Mouse (Mus musculus) lung, embryonic 15.5 days (tissue): Measurements from ENCODE around the gene Ppp1r16b. TPM values are rescaled to one million over a fixed set of nuclear protein-coding genes. Genes with fewer than 3 reads are reported as not detected.

Experiments
- ATAC-seq: fragments of 200-750 bp; cut with Nextera tagmentation; 2 replicates; pipeline ENCODE4 v1.8.0; 2017; ENCODE audit warnings: moderate number of reproducible peaks, borderline replicate concordance; ENCODE audit not compliant: low FRiP score, low TSS enrichment; ENCODE audit errors: extremely low read depth
- H3K27ac ChIP-seq: fragments of 300-500 bp; sonication (generic); 2 replicates; pipeline ENCODE4 v1.5.1; 2015; ENCODE audit warnings: moderate library complexity, mild to moderate bottlenecking, inconsistent platforms
- H3K27me3 ChIP-seq: fragments of 300-500 bp; sonication (generic); 2 replicates; pipeline ENCODE4 v1.6.1; 2015; ENCODE audit warnings: inconsistent platforms
- H3K36me3 ChIP-seq: fragments of 300-500 bp; sonication (generic); 2 replicates; pipeline ENCODE4 v1.6.1; 2015; ENCODE audit warnings: inconsistent platforms
- H3K4me1 ChIP-seq: fragments of 300-500 bp; sonication (generic); 2 replicates; pipeline ENCODE4 v1.6.1; 2015; ENCODE audit warnings: inconsistent platforms
- H3K4me2 ChIP-seq: fragments of 300-500 bp; sonication (generic); 2 replicates; pipeline ENCODE4 v1.6.1; 2015; ENCODE audit warnings: inconsistent platforms, mild to moderate bottlenecking, moderate library complexity
- H3K4me3 ChIP-seq: fragments of 300-500 bp; sonication (generic); 2 replicates; pipeline ENCODE4 v1.5.1; 2015; ENCODE audit warnings: mild to moderate bottlenecking, inconsistent platforms
- H3K9ac ChIP-seq: fragments of 300-500 bp; sonication (generic); 2 replicates; pipeline ENCODE4 v1.6.1; 2015; ENCODE audit warnings: inconsistent platforms
- H3K9me3 ChIP-seq: fragments of 300-500 bp; sonication (generic); 2 replicates; pipeline ENCODE4 v1.6.1; 2016; ENCODE audit warnings: inconsistent platforms
- WGBS: fragments of 180-500 bp; shearing (Covaris S2); methylation state at CpG from one replicate; pipeline ENCODE4 v1.1.7; 2015; 5-methylcytosine and 5-hydroxymethylcytosine counted together
- polyA plus RNA-seq: library from polyadenylated mRNA; unstranded; fragments of >200 nt; fragmentation: Nextera tagmentation; extraction: Ambion mirVana; gene quantifications from 2 replicates; pipeline ENCODE4 v1.2.1, GENCODE M21; 2015

Ppp1r16b gene
- polyA plus RNA-seq, 1 experiment from 2014 or later: 20.2 TPM

GRCm38 (mm10) chr2:158669199-158670195 lies 4.3 kb downstream of the Ppp1r16b start:
- peaks cover 37% of the 10 kb centered on the region for H3K4me1 ChIP-seq
- no peak for ATAC-seq
- no peaks in the 10 kb centered on the region for H3K36me3 ChIP-seq
- no peak overlapping the region for H3K27ac ChIP-seq
- 44% methylated on average over 13 of the region's 13 CpGs for WGBS
- peaks cover 55% of the 10 kb centered on the region for H3K27me3 ChIP-seq
- no peaks in the 10 kb centered on the region for H3K9me3 ChIP-seq
- peak overlapping the region; percentile 50 for H3K4me3 ChIP-seq
- H3K4me2 ChIP-seq: peak overlapping the region; percentile 90
- no peak overlapping the region for H3K9ac ChIP-seq

GRCm38 (mm10) chr2:158670571-158670970 lies 5.4 kb downstream of the Ppp1r16b start:
- Histone ChIP-seq H3K4me1 (peaks cover 37% of the 10 kb centered on the region), H3K27me3 (peaks cover 50% of the 10 kb centered on the region), H3K36me3 (no peaks in the 10 kb centered on the region), H3K9me3 (no peaks in the 10 kb centered on the region), H3K4me2 (peak overlapping the region; percentile 4; the same call in 1 of the 2 replicates), H3K9ac (no peak overlapping the region), H3K27ac (no peak overlapping the region), H3K4me3 (no peak overlapping the region)
- no peak for ATAC-seq
- 59% methylated on average over 10 of the region's 10 CpGs for WGBS

GRCm38 (mm10) chr2:158672829-158673228 lies 7.6 kb downstream of the Ppp1r16b start:
- Histone ChIP-seq H3K9ac (no peak overlapping the region), H3K27me3 (peaks cover 29% of the 10 kb centered on the region), H3K4me1 (peaks cover 26% of the 10 kb centered on the region), H3K4me2 (no peak overlapping the region), H3K27ac (peak overlapping the region; percentile 63), H3K9me3 (no peaks in the 10 kb centered on the region), H3K36me3 (no peaks in the 10 kb centered on the region), H3K4me3 (no peak overlapping the region)
- ATAC-seq: 0 out of 2 replicates have a peak, but pooled peaks have one; percentile 39
- WGBS: 9% methylated on average over 6 of the region's 6 CpGs

- H3K4me2 ChIP-seq: peak overlapping the region; percentile 21; the same call in 1 of the 2 replicates
- 44% methylated on average over 4 of the region's 4 CpGs for WGBS
- no peaks in the 10 kb centered on the region for H3K36me3 ChIP-seq
- H3K27ac ChIP-seq: peak overlapping the region; percentile 63
- no peak overlapping the region for H3K4me3 ChIP-seq
- ATAC-seq: no peak
- no peak overlapping the region for H3K9ac ChIP-seq
- H3K9me3 ChIP-seq: no peaks in the 10 kb centered on the region
- H3K27me3 ChIP-seq: peaks cover 22% of the 10 kb centered on the region
- H3K4me1 ChIP-seq: peaks cover 20% of the 10 kb centered on the region
Observed at GRCm38 (mm10) chr2:158673493-158673892, 8.3 kb downstream of the Ppp1r16b start.

- no peaks in the 10 kb centered on the region for H3K9me3 ChIP-seq
- H3K4me3 ChIP-seq: no peak overlapping the region
- no peak for ATAC-seq
- 61% methylated on average over 6 of the region's 6 CpGs for WGBS
- H3K4me1 ChIP-seq: peaks cover 19% of the 10 kb centered on the region
- H3K27me3 ChIP-seq: peaks cover 15% of the 10 kb centered on the region
- no peak overlapping the region for H3K4me2 ChIP-seq
- no peaks in the 10 kb centered on the region for H3K36me3 ChIP-seq
- no peak overlapping the region for H3K9ac ChIP-seq
- H3K27ac ChIP-seq: no peak overlapping the region
Observed at GRCm38 (mm10) chr2:158674131-158674530, 8.9 kb downstream of the Ppp1r16b start.

- H3K9ac ChIP-seq: no peak overlapping the region
- H3K4me3 ChIP-seq: no peak overlapping the region
- H3K4me1 ChIP-seq: peaks cover 19% of the 10 kb centered on the region
- no peaks in the 10 kb centered on the region for H3K36me3 ChIP-seq
- H3K27ac ChIP-seq: no peak overlapping the region
- H3K9me3 ChIP-seq: no peaks in the 10 kb centered on the region
- no peak for ATAC-seq
- WGBS: 72% methylated on average over 7 of the region's 7 CpGs
- H3K4me2 ChIP-seq: no peak overlapping the region
- peaks cover 9% of the 10 kb centered on the region for H3K27me3 ChIP-seq
Observed at GRCm38 (mm10) chr2:158674759-158675158, 9.6 kb downstream of the Ppp1r16b start.

- Histone ChIP-seq H3K9me3 (no peaks in the 10 kb centered on the region), H3K27ac (no peak overlapping the region), H3K27me3 (peaks cover 5% of the 10 kb centered on the region; the same call in 1 of the 2 replicates), H3K9ac (no peak overlapping the region), H3K4me3 (no peak overlapping the region), H3K4me1 (peaks cover 22% of the 10 kb centered on the region), H3K36me3 (no peaks in the 10 kb centered on the region), H3K4me2 (no peak overlapping the region)
- 65% methylated on average over 6 of the region's 6 CpGs for WGBS
- no peak for ATAC-seq
Observed at GRCm38 (mm10) chr2:158675161-158675560, 10.0 kb downstream of the Ppp1r16b start.

GRCm38 (mm10) chr2:158675907-158676533 lies 10.8 kb downstream of the Ppp1r16b start:
- Histone ChIP-seq H3K27ac (no peak overlapping the region), H3K4me3 (no peak overlapping the region), H3K4me2 (no peak overlapping the region), H3K9ac (no peak overlapping the region), H3K36me3 (no peaks in the 10 kb centered on the region), H3K27me3 (no peaks in the 10 kb centered on the region), H3K9me3 (no peaks in the 10 kb centered on the region), H3K4me1 (peaks cover 26% of the 10 kb centered on the region)
- WGBS: 79% methylated on average over 12 of the region's 12 CpGs
- ATAC-seq: no peak

GRCm38 (mm10) chr2:158677946-158678345 lies 12.7 kb downstream of the Ppp1r16b start:
- H3K36me3 ChIP-seq: no peaks in the 10 kb centered on the region
- H3K27me3 ChIP-seq: no peaks in the 10 kb centered on the region
- no peaks in the 10 kb centered on the region for H3K9me3 ChIP-seq
- H3K9ac ChIP-seq: no peak overlapping the region
- 69% methylated on average over 8 of the region's 8 CpGs for WGBS
- H3K4me1 ChIP-seq: peaks cover 39% of the 10 kb centered on the region
- no peak overlapping the region for H3K27ac ChIP-seq
- ATAC-seq: no peak
- H3K4me2 ChIP-seq: no peak overlapping the region
- H3K4me3 ChIP-seq: no peak overlapping the region

GRCm38 (mm10) chr2:158679091-158679490 lies 13.9 kb downstream of the Ppp1r16b start:
- ATAC-seq: no peak
- H3K9me3 ChIP-seq: no peaks in the 10 kb centered on the region
- no peak overlapping the region for H3K4me2 ChIP-seq
- H3K4me3 ChIP-seq: no peak overlapping the region
- no peak overlapping the region for H3K27ac ChIP-seq
- H3K4me1 ChIP-seq: peaks cover 33% of the 10 kb centered on the region
- no peaks in the 10 kb centered on the region for H3K27me3 ChIP-seq
- no peak overlapping the region for H3K9ac ChIP-seq
- H3K36me3 ChIP-seq: no peaks in the 10 kb centered on the region
- 88% methylated on average over 7 of the region's 7 CpGs for WGBS

- Histone ChIP-seq H3K27ac (peak overlapping the region; percentile 76), H3K4me2 (no peak overlapping the region), H3K27me3 (no peaks in the 10 kb centered on the region), H3K9ac (no peak overlapping the region), H3K4me1 (peaks cover 31% of the 10 kb centered on the region), H3K9me3 (no peaks in the 10 kb centered on the region), H3K4me3 (no peak overlapping the region), H3K36me3 (no peaks in the 10 kb centered on the region)
- ATAC-seq: no peak
- WGBS: 42% methylated on average over 10 of the region's 10 CpGs
Observed at GRCm38 (mm10) chr2:158680357-158680889, 15.2 kb downstream of the Ppp1r16b start.
